Mouse (Mus musculus) thymus, adult 18-20 months (tissue): ENCODE measurements at regions not wholly inside any gene's neighbourhood (a gene's known extent, or its start where the extent isn't known, plus 50 kb on each side); places are given as distances from the start of the nearest gene placed in this dataset.

Source experiments
- DNase-seq, 2 experiments: peaks; one replicate each; pipeline ENCODE4 v3.0.0; 2022; ENCODE audit warnings: mixed read lengths in 2 of 2

GRCm38 (mm10) chr3:14952169-14952729 lies 66.2 kb downstream of the Car2 start:
- DNase-seq: no peak

- no peak for DNase-seq
Measured at GRCm38 (mm10) chr3:14952951-14953350, 66.9 kb downstream of the Car2 start.

GRCm38 (mm10) chr3:14957481-14957880 lies 71.4 kb downstream of the Car2 start:
- no peak for DNase-seq

GRCm38 (mm10) chr3:14958277-14958676 lies 72.2 kb downstream of the Car2 start:
- DNase-seq: no peak

- DNase-seq: no peak
Measured at GRCm38 (mm10) chr3:14959586-14959985, 73.5 kb downstream of the Car2 start.

GRCm38 (mm10) chr3:14964795-14965194 lies 78.7 kb downstream of the Car2 start:
- DNase-seq: no peak

- DNase-seq: no peak
Measured at GRCm38 (mm10) chr3:14965438-14966044, 79.5 kb downstream of the Car2 start.

GRCm38 (mm10) chr3:14967235-14967634 lies 81.2 kb downstream of the Car2 start:
- DNase-seq: no peak

GRCm38 (mm10) chr3:14968345-14968744 lies 82.3 kb downstream of the Car2 start:
- DNase-seq: no peak

- no peak for DNase-seq
Measured at GRCm38 (mm10) chr3:14969698-14970097, 83.6 kb downstream of the Car2 start.

GRCm38 (mm10) chr3:14971647-14972046 lies 85.6 kb downstream of the Car2 start:
- DNase-seq: no peak

GRCm38 (mm10) chr3:14974758-14975157 lies 88.7 kb downstream of the Car2 start:
- DNase-seq: no peak

- DNase-seq: no peak
Measured at GRCm38 (mm10) chr3:14975203-14975602, 89.1 kb downstream of the Car2 start.

- no peak for DNase-seq
Measured at GRCm38 (mm10) chr3:14979116-14979613, 93.1 kb downstream of the Car2 start.

- DNase-seq: no peak
Measured at GRCm38 (mm10) chr3:14989635-14990034, 103.6 kb downstream of the Car2 start.

- no peak for DNase-seq
Measured at GRCm38 (mm10) chr3:14993936-14994335, 107.9 kb downstream of the Car2 start.

GRCm38 (mm10) chr3:14997241-14997640 lies 111.2 kb downstream of the Car2 start:
- DNase-seq: no peak

- DNase-seq: no peak
Measured at GRCm38 (mm10) chr3:14998521-14998920, 112.4 kb downstream of the Car2 start.

- no peak for DNase-seq
Measured at GRCm38 (mm10) chr3:14999411-14999810, 113.3 kb downstream of the Car2 start.

GRCm38 (mm10) chr3:14999914-15000313 lies 113.8 kb downstream of the Car2 start:
- no peak for DNase-seq

- no peak for DNase-seq
Measured at GRCm38 (mm10) chr3:15000657-15001056, 114.6 kb downstream of the Car2 start.

GRCm38 (mm10) chr3:15007821-15008220 lies 121.7 kb downstream of the Car2 start:
- no peak for DNase-seq

GRCm38 (mm10) chr3:15008501-15008900 lies 122.4 kb downstream of the Car2 start:
- DNase-seq: no peak

- no peak for DNase-seq
Measured at GRCm38 (mm10) chr3:15009747-15010146, 123.7 kb downstream of the Car2 start.

- DNase-seq: no peak
Measured at GRCm38 (mm10) chr3:15016621-15017020, 130.5 kb downstream of the Car2 start.
